Mouse (Mus musculus): ENCODE data around the gene Scoc. TPM values are rescaled to one million over a fixed set of nuclear protein-coding genes. Genes with fewer than 3 reads are reported as not detected.
A peak's percentile ranks its signal among the peaks of the same experiment; 100 is the strongest.

Scoc gene
- polyA plus RNA-seq, 1 experiment from 2014 or later, result 99.0 TPM

DNA sequence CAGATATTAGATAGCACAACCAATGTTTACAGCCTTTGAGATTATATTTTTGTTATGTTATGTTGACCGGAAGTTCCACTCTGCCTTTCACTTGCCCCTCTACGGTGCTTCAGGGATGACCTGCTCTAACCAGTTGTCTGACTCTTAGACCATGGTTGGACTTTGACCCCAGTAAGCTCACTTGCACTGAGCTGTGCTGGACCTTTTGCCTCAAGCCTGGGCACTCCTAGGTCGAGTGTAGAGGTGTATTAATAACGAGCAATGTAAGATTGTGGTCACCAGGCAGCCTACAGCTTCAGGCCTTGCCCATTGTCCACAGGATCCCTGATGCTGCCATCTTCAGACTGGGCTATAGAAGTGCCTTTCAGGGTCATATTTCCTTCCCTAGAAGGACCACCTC is 60.5 kb downstream of the Scoc start:
- 72% methylated on average over 4 of the region's 4 CpGs for WGBS
- no peak overlapping the region for H3K4me3 ChIP-seq (replicated peaks)
- H3K27me3 ChIP-seq, result no peaks in the 10 kb centered on the region
- ATAC-seq (ENCODE audit: insufficient number of reproducible peaks, low FRiP score, low TSS enrichment, low read depth), result no peak
- no peak overlapping the region for H3K4me2 ChIP-seq (replicated peaks)
- H3K9me3 ChIP-seq (replicated peaks), result no peaks in the 10 kb centered on the region
- H3K4me1 ChIP-seq, result no peaks in the 10 kb centered on the region
- no peak overlapping the region for H3K27ac ChIP-seq (replicated peaks)
- H3K9ac ChIP-seq, result no peak overlapping the region
- no peaks in the 10 kb centered on the region for H3K36me3 ChIP-seq

DNA sequence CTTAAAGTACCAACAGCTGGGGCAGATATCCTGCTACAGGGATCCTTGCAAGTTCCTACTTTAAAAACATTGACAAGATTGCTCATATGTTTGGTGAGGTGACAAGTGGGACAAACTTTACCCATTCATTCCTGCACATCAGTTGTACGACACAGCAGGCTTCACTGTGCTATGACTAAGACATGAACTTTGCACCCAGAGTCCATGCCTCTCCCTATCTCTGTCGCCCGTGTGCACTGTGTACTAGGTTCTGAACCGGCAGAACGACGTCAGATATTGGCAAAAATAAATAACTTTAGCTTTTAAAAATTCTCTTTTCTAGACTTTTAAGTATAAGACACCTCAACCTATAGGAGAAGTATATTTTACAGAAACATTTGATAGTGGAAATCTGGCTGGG is 61.5 kb downstream of the Scoc start:
- Histone ChIP-seq H3K4me3 (replicated peaks) (no peak overlapping the region), H3K4me1 (no peaks in the 10 kb centered on the region), H3K36me3 (no peaks in the 10 kb centered on the region), H3K4me2 (replicated peaks) (no peak overlapping the region), H3K27me3 (no peaks in the 10 kb centered on the region), H3K9me3 (replicated peaks) (no peaks in the 10 kb centered on the region), H3K9ac (no peak overlapping the region), H3K27ac (replicated peaks) (no peak overlapping the region)
- WGBS, result 89% methylated on average over 6 of the region's 6 CpGs
- no peak for ATAC-seq (ENCODE audit: insufficient number of reproducible peaks, low FRiP score, low TSS enrichment, low read depth)

DNA sequence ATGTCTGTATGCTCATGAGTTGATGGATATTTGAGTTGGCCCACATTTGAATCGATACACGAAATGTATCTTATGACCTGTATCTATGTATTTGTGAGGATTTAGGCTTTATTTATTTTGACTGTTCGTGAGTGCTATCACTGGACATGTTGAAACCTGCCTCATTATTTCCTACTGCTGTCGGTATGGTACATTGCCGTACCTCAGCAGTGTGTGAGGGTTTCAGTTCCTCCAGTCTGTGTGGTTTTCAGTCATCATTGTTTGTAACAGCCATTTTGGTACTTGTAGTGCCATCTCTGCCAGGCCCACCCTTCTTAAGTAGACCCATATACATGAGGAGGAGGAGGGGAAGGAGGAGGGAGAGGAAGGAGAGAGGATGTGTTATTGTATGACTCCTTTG is 63.9 kb downstream of the Scoc start:
- Histone ChIP-seq H3K4me3 (replicated peaks) (no peak overlapping the region), H3K27ac (replicated peaks) (no peak overlapping the region), H3K27me3 (peaks cover 12% of the 10 kb centered on the region), H3K4me2 (replicated peaks) (no peak overlapping the region), H3K9me3 (replicated peaks) (no peaks in the 10 kb centered on the region), H3K9ac (no peak overlapping the region), H3K36me3 (no peaks in the 10 kb centered on the region), H3K4me1 (peaks cover 7% of the 10 kb centered on the region)
- no peak for ATAC-seq (ENCODE audit: insufficient number of reproducible peaks, low FRiP score, low TSS enrichment, low read depth)
- WGBS, result 74% methylated on average over 5 of the region's 5 CpGs

DNA sequence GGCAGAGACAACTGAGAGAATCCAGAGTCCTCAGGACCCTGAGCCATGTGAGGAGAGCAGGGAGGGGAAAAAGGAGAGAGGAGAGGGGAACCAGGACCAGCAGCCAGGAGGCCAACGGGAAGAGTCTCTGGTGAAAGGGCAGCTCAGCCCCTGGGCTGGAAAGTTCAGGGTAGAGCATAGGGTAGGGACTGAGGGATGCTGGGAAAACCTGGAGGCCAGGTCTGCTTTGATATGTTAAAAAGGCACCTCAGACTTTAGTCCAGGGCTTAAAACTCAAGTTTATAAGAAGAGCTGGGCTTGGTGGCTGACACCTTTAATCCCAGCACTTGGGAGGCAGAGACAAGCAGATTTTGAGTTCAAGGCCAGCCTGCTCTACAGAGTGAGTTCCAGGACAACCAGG is 65.7 kb downstream of the Scoc start:
- Histone ChIP-seq H3K9ac (no peak overlapping the region), H3K27me3 (peaks cover 25% of the 10 kb centered on the region), H3K9me3 (replicated peaks) (no peaks in the 10 kb centered on the region), H3K4me2 (replicated peaks) (no peak overlapping the region), H3K4me1 (peaks cover 7% of the 10 kb centered on the region), H3K27ac (replicated peaks) (no peak overlapping the region), H3K36me3 (no peaks in the 10 kb centered on the region), H3K4me3 (replicated peaks) (no peak overlapping the region)
- ATAC-seq (ENCODE audit: insufficient number of reproducible peaks, low FRiP score, low TSS enrichment, low read depth), result no peak
- WGBS, result 68% methylated on average over 1 of the region's 1 CpGs

DNA sequence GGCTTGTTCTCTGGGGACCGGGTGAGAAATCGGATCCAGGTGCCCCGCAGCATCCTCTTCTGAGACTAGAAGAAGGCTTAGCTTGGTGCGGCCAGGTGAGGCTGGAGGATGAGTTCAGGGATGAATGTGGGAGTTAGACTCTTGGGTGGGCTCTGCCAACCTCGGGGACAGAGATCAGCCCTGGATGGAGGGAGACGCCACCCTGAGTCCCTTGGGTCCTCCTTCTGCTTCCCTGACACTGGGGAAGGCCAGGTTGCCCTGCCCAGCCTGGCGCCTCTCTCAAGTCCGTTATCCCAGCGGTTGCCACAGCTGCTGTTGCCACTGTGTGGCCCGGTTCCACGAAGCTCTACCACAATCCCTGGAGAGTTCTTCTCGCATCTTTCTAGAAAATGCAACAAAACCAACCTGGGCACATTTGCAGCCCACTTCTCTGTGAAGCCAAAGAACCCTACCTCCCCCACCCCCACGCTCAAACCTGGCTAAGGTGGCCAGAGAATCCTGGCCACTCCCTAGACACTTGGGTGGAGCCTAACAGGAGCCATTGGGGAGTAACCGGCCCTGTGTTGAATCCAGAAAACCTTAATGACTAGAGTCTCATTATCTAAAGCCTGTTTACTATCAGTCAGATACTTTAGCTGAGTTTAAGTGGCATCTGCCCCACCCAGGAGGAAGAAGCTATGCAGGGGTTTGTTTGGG is 68.0 kb downstream of the Scoc start:
- no peaks in the 10 kb centered on the region for H3K36me3 ChIP-seq
- no peak overlapping the region for H3K27ac ChIP-seq (replicated peaks)
- H3K4me2 ChIP-seq (replicated peaks), result peak overlapping the region; percentile 85
- no peaks in the 10 kb centered on the region for H3K9me3 ChIP-seq (replicated peaks)
- ATAC-seq (ENCODE audit: insufficient number of reproducible peaks, low FRiP score, low TSS enrichment, low read depth), result peak; percentile 24; the same call in 1 of the 2 replicates
- H3K4me3 ChIP-seq (replicated peaks), result peak overlapping the region; percentile 48
- peak overlapping the region; percentile 15; the same call in 1 of the 2 replicates for H3K9ac ChIP-seq
- WGBS, result 6% methylated on average over 14 of the region's 14 CpGs
- peaks cover 25% of the 10 kb centered on the region for H3K27me3 ChIP-seq
- peaks cover 7% of the 10 kb centered on the region for H3K4me1 ChIP-seq

DNA sequence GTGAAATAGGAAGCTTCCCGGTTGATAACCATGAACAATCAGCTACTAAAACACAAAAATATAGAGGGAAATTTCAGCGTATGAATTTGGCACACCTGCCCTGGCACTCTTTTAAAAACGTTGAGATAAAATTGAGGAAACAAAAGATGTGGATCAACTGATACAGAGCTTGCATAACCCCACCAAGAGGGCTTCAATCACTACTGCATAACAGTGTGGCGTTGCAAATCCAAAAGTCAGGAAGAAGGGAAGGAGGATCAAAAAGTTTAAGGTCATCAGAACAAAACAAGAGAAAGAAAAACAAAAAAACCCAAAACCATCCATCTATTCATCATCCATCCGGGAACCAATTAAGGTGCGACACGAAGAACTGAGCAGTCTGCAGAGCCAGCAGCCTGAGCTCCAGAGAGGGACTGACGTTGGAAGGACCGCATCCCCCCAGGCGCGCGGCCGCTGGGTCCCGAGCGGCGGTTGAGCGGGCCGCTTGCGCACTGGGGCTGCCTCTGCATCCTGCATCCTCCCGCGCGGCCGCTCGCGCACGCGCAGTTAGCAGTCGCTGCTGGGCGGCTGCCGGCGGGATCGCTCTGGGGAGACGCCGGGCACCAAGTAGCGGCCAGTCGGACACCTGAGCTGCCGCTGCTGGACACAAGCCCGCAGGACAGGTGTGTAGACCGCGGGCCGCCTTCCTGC is 68.7 kb downstream of the Scoc start, which contains the start of gene Clgn:
Gene Clgn (plus strand): TSS at position 552 of the 690 bp plus-strand sequence.
- ATAC-seq (ENCODE audit: insufficient number of reproducible peaks, low FRiP score, low TSS enrichment, low read depth), result peak; percentile 60; the same call in 1 of the 2 replicates
- peak within 1 kb of the TSS; percentile 48 for H3K4me3 ChIP-seq (replicated peaks)
- WGBS, result 5% methylated on average over 33 of the region's 41 CpGs

DNA sequence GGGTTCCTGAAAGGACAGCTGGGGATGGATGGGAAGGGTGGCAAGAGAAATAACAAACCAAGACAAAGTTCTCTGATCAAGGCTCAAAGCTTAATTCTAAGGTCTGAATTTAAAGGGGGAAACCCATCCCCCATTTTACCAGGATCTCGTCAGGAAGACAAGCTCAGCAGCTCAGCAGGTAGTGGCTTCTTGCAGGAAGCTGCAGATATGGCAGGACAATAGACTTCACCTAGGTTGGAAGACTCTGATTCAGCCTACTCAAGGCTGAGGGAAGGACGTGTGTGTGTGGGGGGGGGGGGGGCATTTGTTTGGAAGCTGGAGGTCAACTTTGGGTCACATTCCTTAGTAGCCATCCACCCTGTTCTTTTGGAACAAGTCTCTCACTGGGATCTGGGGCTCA is 75.3 kb downstream of the Scoc start:
- Histone ChIP-seq H3K4me2 (replicated peaks) (no peak overlapping the region), H3K9ac (no peak overlapping the region), H3K4me3 (replicated peaks) (no peak overlapping the region), H3K9me3 (replicated peaks) (no peaks in the 10 kb centered on the region), H3K4me1 (no peaks in the 10 kb centered on the region), H3K27ac (replicated peaks) (no peak overlapping the region), H3K36me3 (no peaks in the 10 kb centered on the region), H3K27me3 (peaks cover 3% of the 10 kb centered on the region; the same call in 1 of the 2 replicates)
- 32% methylated on average over 2 of the region's 2 CpGs for WGBS
- ATAC-seq (ENCODE audit: insufficient number of reproducible peaks, low FRiP score, low TSS enrichment, low read depth), result no peak

More for the DNA sequence above, 68.7 kb downstream of the Scoc start, which contains the start of gene Clgn:
- H3K9me3 ChIP-seq (replicated peaks), result no peaks in the 10 kb centered on the region
- H3K9ac ChIP-seq, result peak within 1 kb of the TSS; percentile 15; the same call in 1 of the 2 replicates
- H3K4me1 ChIP-seq, result peaks cover 7% of the 10 kb centered on the region
- peaks cover 25% of the 10 kb centered on the region for H3K27me3 ChIP-seq
- peak within 1 kb of the TSS; percentile 85 for H3K4me2 ChIP-seq (replicated peaks)
- H3K27ac ChIP-seq (replicated peaks), result no peak within 1 kb of the TSS
- no peaks in the 10 kb centered on the region for H3K36me3 ChIP-seq

DNA sequence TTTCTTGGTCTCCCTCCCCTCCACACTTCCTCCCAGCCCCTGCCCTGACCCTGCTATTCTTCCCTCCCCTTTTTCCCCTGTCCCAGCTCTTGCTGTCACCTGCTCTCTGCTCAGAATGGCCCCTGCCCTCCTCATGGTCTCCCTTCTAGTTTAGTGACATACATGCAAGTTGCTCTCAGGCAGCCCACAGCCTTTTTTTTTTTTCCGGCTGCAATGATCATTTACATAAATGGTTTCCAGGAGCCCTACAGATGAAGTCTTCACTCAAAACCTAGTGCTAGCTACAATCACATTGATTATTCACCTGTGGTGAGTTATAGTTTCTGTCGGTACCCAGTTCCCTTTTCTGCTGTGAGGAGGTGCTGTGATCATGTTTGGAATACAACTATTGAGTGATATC is 77.2 kb downstream of the Scoc start:
- Histone ChIP-seq H3K27me3 (no peaks in the 10 kb centered on the region), H3K4me1 (no peaks in the 10 kb centered on the region), H3K4me3 (replicated peaks) (no peak overlapping the region), H3K9me3 (replicated peaks) (no peaks in the 10 kb centered on the region), H3K27ac (replicated peaks) (no peak overlapping the region), H3K36me3 (no peaks in the 10 kb centered on the region), H3K9ac (no peak overlapping the region), H3K4me2 (replicated peaks) (no peak overlapping the region)
- WGBS, result 66% methylated on average over 2 of the region's 2 CpGs
- ATAC-seq (ENCODE audit: insufficient number of reproducible peaks, low FRiP score, low TSS enrichment, low read depth), result no peak

DNA sequence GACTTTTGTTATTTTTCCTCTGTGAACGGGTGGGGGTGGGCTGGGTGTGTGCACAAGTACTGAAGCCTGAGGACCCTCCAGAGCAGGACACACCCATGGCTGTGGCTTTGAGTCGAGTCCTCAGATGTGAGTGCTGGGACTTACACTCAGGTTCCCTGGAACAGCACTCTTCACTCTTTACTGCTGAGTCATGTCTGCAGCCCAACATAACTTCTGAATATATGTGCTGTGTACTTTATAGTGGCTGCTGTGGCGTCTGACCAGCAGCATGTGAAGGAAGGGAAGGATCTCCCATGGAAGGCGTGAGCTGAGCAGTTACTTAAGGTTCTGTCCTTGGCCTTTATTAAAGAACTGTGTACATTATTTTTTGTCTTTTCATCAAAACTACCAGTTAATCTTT is 78.0 kb downstream of the Scoc start:
- H3K4me2 ChIP-seq (replicated peaks), result no peak overlapping the region
- no peaks in the 10 kb centered on the region for H3K36me3 ChIP-seq
- H3K9ac ChIP-seq, result no peak overlapping the region
- H3K4me1 ChIP-seq, result no peaks in the 10 kb centered on the region
- 55% methylated on average over 4 of the region's 4 CpGs for WGBS
- H3K4me3 ChIP-seq (replicated peaks), result no peak overlapping the region
- ATAC-seq (ENCODE audit: insufficient number of reproducible peaks, low FRiP score, low TSS enrichment, low read depth), result no peak
- no peak overlapping the region for H3K27ac ChIP-seq (replicated peaks)
- H3K27me3 ChIP-seq, result no peaks in the 10 kb centered on the region
- H3K9me3 ChIP-seq (replicated peaks), result no peaks in the 10 kb centered on the region
